Mouse (Mus musculus): Measurements from ENCODE around the gene 2300002M23Rik. TPM values are rescaled to one million over a fixed set of nuclear protein-coding genes. Genes with fewer than 3 reads are reported as not detected.

2300002M23Rik gene
- polyA plus RNA-seq, 1 experiment: not detected

GRCm38 (mm10) chr17:35587291-35587690, 20.0 kb downstream of the 2300002M23Rik start:
- TF ChIP-seq GATA1 (IDR thresholded peaks at IDR 0.05; ENCODE audit: low read length): no peak

DNA sequence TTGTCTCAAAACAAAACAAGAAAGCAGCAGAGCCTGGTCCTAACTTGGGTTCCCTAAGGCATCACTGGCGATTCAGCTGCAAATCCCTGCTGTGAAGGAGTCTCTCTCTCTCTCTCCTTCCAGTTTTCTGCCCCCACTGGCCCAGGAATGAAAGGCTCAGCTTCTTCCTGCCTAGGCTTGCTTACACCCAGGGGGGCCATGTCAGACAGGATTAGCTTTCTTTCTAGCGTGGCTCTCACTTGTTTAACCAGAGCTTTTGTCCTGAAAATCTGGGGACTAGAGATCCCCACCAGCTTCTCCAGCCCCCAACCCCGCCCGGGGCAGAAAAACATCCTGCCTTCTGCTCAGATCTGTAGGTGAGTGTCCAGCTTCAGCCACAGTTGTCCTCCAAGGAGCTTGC, 21.1 kb downstream of the 2300002M23Rik start:
- TF ChIP-seq GATA1 (IDR thresholded peaks at IDR 0.05; ENCODE audit: low read length): no peak

DNA sequence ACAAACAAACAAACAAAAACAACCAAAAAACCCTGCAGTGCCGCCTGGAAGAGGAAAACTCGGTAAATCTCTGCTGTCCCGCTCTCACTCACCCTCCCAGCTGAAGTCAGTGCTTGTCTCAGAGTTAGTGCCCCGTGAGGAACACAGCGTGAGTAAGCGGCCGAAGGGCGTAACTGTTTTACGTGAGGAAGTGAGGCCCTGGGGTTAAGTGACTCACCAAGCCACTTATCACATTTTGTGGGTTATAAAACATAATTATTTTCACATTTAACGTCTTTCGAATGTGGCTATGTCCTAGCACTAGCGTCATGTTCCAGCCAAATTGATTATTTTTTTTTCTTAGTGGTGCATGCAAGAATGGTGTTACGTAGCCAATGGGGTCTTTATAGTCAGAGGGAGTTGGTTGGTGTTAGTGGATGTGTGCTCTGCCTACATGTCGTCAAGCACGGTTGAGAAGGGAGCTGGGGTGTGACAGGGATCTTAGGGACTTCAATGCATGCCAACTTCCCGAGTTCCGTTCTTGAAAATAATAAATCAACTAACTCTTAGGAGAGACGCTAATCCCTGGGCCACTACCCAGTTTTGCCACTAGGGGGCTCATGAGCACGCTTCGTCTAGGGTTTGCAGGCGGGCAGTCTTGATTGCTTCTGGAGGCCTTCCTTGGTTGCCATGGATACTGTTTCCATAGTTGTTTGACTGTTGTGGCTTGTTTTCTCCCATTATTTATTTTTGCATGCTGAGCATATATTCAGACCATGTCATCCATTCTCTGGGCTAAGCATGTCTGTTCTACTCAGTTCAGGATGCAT, 23.4 kb downstream of the 2300002M23Rik start:
- TF ChIP-seq GATA1 (IDR thresholded peaks at IDR 0.05; ENCODE audit: low read length): no peak

DNA sequence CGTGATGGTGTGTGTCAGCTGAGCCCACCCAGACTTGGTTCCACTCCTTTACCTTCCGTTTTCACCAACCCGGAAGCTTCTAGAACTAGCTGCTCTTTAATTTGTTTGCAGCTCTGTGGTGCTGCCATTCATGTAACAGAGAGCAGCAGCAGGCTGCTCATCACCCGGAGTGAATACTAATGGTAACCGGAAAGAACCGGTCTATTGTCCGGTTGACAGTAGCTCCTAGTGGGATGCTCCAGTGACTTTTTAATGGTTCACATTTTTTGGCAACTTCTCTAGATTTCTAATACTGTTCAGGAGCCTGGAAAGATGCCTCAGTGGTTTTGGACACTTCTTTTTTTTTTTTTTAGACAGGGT, 23.9 kb downstream of the 2300002M23Rik start:
- no peak for TF ChIP-seq GATA1 (IDR thresholded peaks at IDR 0.05; ENCODE audit: low read length)

DNA sequence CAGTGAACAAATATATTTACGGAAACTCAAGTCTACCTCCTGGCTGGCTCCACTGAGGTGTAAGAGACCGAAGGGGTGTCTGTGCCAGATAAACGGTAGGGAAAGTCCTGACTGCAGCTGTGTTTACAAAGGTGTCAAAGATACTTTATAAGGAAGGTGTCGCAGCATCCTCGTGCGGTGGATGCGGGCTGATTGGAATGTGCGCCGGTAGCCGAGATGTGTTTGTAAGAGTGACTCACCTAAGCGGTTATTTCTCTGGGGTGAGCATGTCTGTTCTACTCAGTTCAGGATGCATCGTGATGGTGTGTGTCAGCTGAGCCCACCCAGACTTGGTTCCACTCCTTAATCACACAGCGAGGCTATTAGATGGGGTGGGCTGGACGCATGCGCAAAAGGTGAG, 24.5 kb downstream of the 2300002M23Rik start:
- no peak for TF ChIP-seq GATA1 (IDR thresholded peaks at IDR 0.05; ENCODE audit: low read length)

DNA sequence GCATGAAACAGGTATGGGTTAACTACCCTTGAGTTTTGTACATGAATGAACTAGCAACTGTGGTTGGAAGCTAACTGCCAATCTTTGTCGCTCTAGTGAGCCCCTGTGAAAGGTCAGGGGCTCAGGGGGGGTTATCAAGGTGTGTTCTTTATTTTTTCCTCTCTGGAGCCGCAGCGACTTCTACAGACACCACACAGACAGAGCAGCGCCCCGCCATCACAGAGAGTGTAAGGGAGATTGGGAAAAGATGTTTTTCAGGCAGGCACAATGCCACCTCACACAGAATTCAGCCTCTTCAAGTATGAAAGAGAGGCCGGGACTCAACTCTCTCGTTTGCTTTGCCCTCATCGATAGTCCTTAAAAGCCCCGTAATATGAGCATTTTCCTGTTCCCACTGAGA, 24.9 kb downstream of the 2300002M23Rik start:
- TF ChIP-seq GATA1 (IDR thresholded peaks at IDR 0.05; ENCODE audit: low read length): no peak

GRCm38 (mm10) chr17:35593786-35594185, 26.5 kb downstream of the 2300002M23Rik start:
- TF ChIP-seq GATA1 (IDR thresholded peaks at IDR 0.05; ENCODE audit: low read length): no peak

GRCm38 (mm10) chr17:35594456-35594855, 27.2 kb downstream of the 2300002M23Rik start:
- TF ChIP-seq GATA1 (IDR thresholded peaks at IDR 0.05; ENCODE audit: low read length): no peak

GRCm38 (mm10) chr17:35597399-35597798, 30.1 kb downstream of the 2300002M23Rik start:
- TF ChIP-seq GATA1 (IDR thresholded peaks at IDR 0.05; ENCODE audit: low read length): no peak

DNA sequence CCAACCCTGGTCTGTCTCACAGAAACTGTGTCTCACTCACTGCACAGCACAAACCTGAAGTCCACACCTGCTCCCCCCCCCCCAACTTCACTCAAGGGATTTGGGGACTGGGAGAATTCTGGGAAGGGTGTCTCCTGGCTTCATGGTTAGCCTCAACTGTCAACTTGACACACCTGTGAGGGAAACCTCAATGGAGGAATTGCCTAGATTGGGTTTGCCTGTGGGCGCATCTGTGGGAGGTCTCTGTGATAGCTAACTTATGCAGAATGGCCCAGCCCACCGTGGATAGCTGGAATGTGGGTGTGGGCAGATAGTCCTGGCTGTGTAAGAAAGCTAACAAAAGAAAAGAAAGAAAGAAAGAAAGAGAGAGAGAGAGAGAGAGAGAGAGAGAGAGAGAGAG, 34.0 kb downstream of the 2300002M23Rik start, which contains the start of gene Sfta2:
Sfta2 (plus strand) TSS at position 301 of the 400 bp plus-strand sequence.
- TF ChIP-seq GATA1 (IDR thresholded peaks at IDR 0.05; ENCODE audit: low read length): no peak

DNA sequence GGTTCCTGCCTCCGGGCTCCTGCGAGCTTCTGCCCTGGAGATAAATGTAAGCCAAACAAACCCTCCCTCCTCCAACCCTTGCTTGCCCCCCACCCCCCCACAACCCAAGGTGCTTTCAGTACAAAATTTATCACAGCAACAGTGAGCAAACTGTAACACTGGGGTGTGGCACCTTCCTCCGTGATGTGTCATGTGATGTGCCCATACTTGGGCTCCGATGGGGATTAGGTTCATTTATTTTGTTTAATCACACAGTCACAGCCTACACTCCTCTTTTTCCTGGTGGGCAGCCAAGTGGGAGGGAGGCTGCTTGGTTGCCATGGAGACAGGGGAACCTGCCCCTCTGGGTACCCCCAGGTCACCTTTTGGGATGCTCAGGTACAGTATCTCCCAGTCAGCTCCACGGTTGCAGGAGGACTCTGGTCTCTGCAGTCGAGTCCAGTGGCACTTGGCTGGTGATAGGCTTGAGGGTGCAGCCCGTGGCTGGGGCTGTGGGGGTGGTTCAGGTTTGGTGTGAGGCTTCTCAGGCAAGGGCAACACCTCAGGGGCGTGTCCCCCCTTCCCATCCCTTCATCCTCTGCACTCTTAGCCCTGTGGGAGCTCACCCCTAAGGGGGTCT, 34.6 kb downstream of the 2300002M23Rik start:
- TF ChIP-seq GATA1 (IDR thresholded peaks at IDR 0.05; ENCODE audit: low read length): no peak

DNA sequence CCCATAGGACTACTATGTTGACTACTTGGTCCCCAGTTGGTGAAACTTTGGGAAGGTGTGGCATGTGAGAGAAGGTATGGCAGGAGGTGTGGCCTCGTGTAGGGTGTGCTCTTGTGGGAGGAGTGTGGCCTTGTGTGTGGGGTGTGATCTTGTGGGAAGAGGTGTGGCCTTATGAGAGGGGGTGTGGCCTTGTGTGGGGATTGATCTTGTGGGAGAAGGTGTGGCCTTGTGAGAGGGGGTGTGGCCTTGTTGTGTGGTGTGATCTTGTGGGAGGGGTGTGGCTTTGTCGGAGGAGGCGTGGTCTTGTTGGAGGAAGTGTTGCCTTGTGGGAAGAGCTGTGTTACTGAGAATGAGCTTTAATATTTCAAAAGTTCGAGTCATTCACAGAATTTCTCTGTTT, 49.9 kb downstream of the 2300002M23Rik start:
- TF ChIP-seq GATA1 (IDR thresholded peaks at IDR 0.05; ENCODE audit: low read length): no peak

Other genes starting within 250 kb of the 2300002M23Rik start
- not detected in 2 replicates for gene H2-Q1, start 247.0 kb upstream of the 2300002M23Rik start, polyA plus RNA-seq (2012)
- gene H2-Q2, start 225.2 kb upstream of the 2300002M23Rik start, polyA plus RNA-seq (2012): not detected in 2 replicates
- gene H2-Q4, start 187.8 kb upstream of the 2300002M23Rik start, polyA plus RNA-seq (2012): not detected in 2 replicates
- not detected in 2 replicates for gene H2-Q6, start 142.6 kb upstream of the 2300002M23Rik start, polyA plus RNA-seq (2012)
- not detected in 2 replicates for gene H2-Q7, start 128.3 kb upstream of the 2300002M23Rik start, polyA plus RNA-seq (2012)
- gene H2-Q10, start 97.4 kb upstream of the 2300002M23Rik start, polyA plus RNA-seq (2012): not detected in 2 replicates
- not detected in 2 replicates for gene Pou5f1, start 61.4 kb upstream of the 2300002M23Rik start, polyA plus RNA-seq (2012)
- gene Tcf19, start 50.6 kb upstream of the 2300002M23Rik start, polyA plus RNA-seq (2012): 66.4 and 70.1 TPM in 2 replicates
- 18.1 and 24.7 TPM in 2 replicates for gene Cchcr1, start 50.4 kb upstream of the 2300002M23Rik start, polyA plus RNA-seq (2012)
- 0.76 and 0.77 TPM in 2 replicates for gene Psors1c2, start 34.2 kb upstream of the 2300002M23Rik start, polyA plus RNA-seq (2012)
- gene Cdsn, start 15.3 kb upstream of the 2300002M23Rik start, polyA plus RNA-seq (2012): not detected in 2 replicates
- gene Sfta2, start 34.1 kb downstream of the 2300002M23Rik start, polyA plus RNA-seq (2012): not detected in 2 replicates
- not detected in 2 replicates for gene Gm9573, start 59.2 kb downstream of the 2300002M23Rik start, polyA plus RNA-seq (2012)
- not detected in 2 replicates for gene Mucl3, start 76.2 kb downstream of the 2300002M23Rik start, polyA plus RNA-seq (2012)
- 100 and 135 TPM in 2 replicates for gene Vars2, start 100.1 kb downstream of the 2300002M23Rik start, polyA plus RNA-seq (2012)
- gene Gtf2h4, start 106.3 kb downstream of the 2300002M23Rik start, polyA plus RNA-seq (2012): 20.1 and 28.1 TPM in 2 replicates
- 0.02 and 0.03 TPM in 2 replicates for gene Ddr1, start 137.2 kb downstream of the 2300002M23Rik start, polyA plus RNA-seq (2012)

Measured in G1E-ER4 (cell line).